Mouse (Mus musculus) ovary, adult 2 months (tissue): ENCODE results near the gene Parp4. TPM values are rescaled to one million over a fixed set of nuclear protein-coding genes. Genes with fewer than 3 reads are reported as not detected.

ENCODE experiments used
- polyA plus RNA-seq: library from polyadenylated mRNA; depleted of rRNA; stranded (reverse); fragments of >200 nt; gene quantifications from 2 replicates; pipeline ENCODE4 v1.2.3, GENCODE M21; 2012; rRNA removed

Gene Parp4
- 6.6 and 6.8 TPM in 2 replicates for polyA plus RNA-seq

GRCm38 (mm10) chr14:56575416-56575815 is at the start of gene Parp4, which contains the start of gene Cenpj:
TSS of gene Parp4 (plus strand) at chr14:56575619.
TSS of gene Cenpj (minus strand) at chr14:56575425.

GRCm38 (mm10) chr14:56667969-56668802 is 92.8 kb downstream of the Parp4 start, which contains the start of gene Mphosph8:
TSS of gene Mphosph8 (plus strand) at chr14:56668248.

Other genes with a start within 250 kb of the Parp4 start
- 0.21 and 0.31 TPM in 2 replicates for gene Atp12a, start 210.6 kb upstream of the Parp4 start, polyA plus RNA-seq
- gene Rnf17, start 173.0 kb upstream of the Parp4 start, polyA plus RNA-seq: 0.10 and 0.14 TPM in 2 replicates
- 0.94 and 0.95 TPM in 2 replicates for gene Cenpj, start 194 bp upstream of the Parp4 start, polyA plus RNA-seq
- 3.8 and 4.2 TPM in 2 replicates for gene Mphosph8, start 92.6 kb downstream of the Parp4 start, polyA plus RNA-seq
- 9.3 and 9.7 TPM in 2 replicates for gene Pspc1, start 202.7 kb downstream of the Parp4 start, polyA plus RNA-seq
- gene Zmym5, start 236.1 kb downstream of the Parp4 start, polyA plus RNA-seq: 3.4 and 4.8 TPM in 2 replicates